Mouse (Mus musculus) urinary bladder, postnatal 4 days (tissue): Measurements from ENCODE around the gene Txlnb.
"Not testable (repeated sequence)": the region's sequence is repeated elsewhere in the genome, so short reads cannot be mapped to it uniquely, and the experiment has no call there.

Source experiments
- DNase-seq, 2 experiments: peaks; one replicate each; pipeline ENCODE4 v3.0.0; 2021 to 2022; ENCODE audit warnings: low spot score in 2 of 2

The Txlnb gene

DNA sequence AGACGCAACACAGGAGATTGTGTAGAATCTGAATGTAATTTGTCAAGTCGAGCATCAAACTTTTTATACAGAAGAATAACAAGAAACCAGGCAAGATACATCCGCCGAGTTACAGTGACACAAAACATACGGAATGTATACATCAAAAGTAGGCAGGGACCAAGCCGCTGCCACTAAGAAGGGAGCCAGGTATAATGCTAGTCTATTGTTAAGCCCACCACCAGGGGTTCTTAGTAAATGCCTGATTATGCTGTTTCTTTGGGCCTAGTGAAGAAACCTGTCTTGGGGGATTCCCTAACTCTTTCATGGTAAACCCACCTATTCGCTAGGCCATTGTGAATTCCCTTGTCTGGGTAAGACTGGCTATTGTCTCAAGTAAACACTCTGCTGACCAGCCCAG is 24.4 kb downstream of the Txlnb start:
- not testable (repeated sequence) for DNase-seq

DNA sequence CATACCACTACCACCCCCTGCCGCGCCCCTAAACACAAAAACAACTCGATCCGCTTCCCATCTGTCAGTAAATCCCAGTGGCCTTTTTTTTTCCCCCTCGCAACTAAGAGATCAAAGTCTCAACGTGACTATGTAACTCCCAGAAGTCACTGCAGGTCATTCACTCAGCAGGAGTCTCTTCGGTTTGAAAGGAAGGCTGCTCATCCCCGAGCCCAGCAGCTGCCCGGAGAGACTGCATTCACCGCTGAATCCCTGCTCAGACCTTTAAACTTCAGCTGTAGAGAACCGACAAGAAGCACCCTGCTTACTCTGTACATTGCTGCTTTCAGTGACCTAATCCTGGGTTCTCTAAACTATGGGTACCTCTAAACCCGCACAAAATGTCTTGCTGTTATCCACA is 31.4 kb downstream of the Txlnb start:
- DNase-seq = no peak

DNA sequence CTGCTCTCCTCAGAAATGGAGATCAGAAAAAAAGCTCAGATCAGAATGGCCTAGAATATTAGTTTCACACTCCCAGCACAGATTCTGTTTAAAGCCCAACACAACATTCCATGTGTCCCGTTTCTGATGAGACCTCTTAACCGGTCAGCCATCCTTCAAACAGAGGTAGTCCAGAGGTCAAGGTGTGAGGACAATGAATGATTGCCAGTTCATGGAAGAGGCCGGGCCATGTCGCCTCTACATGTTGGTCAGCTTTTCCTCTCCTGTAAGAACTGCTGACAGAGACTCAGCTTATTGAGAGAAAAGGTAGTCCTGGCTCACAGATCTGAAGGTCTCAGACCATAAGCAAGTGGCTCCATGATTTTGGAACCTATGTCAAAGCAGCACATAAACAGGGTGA is 33.2 kb downstream of the Txlnb start:
- DNase-seq = no peak

DNA sequence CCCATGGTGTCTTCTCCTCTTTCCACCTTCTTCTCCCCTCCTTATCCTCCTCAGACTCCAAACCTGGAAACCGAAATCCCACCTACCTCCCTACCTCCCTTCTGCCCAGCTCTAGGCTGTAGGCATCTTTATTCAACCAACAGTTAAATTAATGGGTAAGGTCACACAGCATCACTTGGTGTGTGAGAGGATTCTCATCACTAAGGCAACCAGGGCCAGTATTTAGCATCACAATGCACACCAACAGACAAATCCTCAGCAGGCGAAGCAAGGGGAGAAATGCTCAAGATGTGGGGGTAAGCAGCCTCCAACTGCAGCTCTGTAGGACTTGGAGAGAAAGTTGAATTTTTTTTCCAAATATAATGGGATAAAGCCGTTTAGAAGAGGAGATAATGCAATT is 35.0 kb downstream of the Txlnb start:
- DNase-seq = no peak

DNA sequence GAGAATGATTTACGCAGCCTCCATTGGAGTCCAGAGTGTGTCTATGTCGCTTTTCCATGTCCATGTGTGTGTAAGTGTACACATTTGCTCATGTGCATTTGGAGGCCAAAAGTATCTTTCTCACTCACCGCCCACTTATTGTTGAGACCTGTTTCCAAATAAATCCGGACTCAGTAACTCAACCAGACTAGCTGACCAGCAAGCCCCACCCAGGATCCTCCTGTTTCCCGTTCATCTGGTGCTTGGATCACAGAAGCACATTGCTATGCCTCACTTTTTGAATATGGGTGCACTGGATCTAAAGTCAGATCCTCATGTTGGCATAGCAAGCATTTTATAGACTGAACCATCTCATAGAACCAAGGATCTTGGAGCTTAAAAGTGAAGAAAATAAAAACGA is 39.0 kb downstream of the Txlnb start:
- DNase-seq = no peak

DNA sequence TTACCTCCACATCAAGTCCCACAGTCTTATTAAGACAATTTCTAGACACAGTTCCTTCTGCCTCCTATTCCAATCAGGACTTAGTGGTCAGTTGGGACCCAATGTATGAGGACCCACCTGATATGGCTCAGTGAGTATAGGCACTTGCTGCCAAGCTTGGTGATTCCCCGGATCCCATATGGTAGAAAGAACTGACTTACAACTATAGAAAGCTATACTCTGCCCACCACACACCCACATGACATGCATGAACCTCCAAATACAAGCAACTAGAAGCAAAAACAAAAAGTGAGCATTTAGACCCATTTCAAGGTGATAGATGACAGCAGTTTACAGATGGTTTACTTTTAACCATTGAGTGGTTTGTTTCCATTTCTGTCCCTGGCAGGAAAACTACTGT is 40.2 kb downstream of the Txlnb start:
- DNase-seq = no peak

DNA sequence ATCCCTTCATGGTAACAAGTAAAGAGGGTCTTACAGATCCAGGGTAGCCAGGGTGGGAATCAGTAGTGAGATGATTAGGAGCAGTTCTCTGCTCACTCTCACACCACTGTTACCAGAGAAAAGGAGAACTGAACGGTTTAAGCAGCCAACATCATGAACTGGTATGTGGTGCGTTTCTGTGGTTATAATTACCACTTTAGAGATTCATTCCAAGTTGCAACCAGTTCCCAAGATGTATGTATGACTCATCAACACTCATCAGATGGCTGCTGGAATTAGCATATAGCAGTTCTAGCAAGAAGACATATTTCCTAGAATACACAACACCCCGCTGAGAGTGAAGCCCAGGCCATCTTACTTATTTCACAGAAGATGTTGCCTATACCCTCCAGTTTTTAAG is 46.0 kb downstream of the Txlnb start:
- no peak for DNase-seq

DNA sequence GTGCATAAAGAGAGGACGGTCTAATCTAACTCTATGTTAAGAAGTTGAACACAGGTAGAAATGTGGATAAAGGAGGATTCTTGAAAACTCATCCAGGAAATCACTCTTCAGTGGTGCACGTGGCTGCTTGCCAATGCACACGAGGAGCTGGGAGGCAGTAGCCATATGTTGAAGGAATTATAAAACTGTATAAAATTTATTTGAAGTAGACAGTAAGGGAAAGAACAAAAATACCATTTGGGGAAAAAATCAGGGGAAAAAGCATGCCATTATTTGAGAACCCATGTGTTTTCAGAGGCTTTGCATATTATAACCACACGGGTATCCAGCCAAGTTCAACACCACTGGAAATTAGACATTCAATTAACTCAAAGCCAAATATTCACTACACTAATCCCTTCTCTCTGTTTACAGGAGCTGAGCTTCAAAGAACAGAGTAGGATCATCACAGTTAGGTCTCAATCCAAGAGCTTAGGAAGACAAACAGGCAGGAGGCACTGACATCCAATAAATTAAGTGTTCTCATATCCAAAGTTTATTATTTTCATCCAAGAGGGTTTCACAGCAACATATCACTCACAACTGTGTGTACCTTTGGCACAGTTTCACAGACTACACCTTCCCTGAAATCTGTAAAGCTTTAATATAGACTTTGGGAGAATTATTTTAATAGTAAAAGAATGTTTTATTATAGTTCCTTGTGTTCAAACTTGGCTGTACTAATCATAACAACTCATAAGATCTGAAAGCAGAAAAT is 48.9 kb downstream of the Txlnb start:
- no peak for DNase-seq

DNA sequence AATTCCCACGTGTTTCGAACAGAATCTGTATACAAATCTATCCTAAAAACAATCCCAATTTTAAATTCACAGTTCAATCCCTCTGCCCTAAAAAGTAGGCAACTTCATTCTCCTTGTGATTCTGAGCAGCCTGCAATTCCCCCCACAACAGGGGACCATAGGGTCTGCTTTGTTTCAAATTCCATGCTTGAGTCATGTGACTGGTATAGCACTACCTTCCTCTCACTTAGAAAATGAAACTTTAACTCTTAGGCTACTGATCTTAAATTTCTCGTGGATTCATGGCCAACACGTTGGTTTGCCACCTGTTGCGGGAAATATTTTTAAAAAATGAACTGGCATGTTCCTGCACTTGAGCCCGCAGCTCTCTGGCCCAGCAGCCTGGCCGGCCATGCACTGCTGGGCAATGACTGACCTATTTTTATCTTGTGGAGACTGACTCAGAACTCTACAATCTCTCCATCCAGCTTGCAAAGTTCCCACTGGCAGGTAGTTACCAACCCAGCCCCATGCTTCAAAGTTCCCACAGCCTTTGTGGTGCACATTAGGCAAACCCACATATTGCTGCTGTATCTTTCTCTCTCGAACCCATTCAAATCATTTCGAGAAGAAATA is 61.7 kb downstream of the Txlnb start:
- DNase-seq = no peak

DNA sequence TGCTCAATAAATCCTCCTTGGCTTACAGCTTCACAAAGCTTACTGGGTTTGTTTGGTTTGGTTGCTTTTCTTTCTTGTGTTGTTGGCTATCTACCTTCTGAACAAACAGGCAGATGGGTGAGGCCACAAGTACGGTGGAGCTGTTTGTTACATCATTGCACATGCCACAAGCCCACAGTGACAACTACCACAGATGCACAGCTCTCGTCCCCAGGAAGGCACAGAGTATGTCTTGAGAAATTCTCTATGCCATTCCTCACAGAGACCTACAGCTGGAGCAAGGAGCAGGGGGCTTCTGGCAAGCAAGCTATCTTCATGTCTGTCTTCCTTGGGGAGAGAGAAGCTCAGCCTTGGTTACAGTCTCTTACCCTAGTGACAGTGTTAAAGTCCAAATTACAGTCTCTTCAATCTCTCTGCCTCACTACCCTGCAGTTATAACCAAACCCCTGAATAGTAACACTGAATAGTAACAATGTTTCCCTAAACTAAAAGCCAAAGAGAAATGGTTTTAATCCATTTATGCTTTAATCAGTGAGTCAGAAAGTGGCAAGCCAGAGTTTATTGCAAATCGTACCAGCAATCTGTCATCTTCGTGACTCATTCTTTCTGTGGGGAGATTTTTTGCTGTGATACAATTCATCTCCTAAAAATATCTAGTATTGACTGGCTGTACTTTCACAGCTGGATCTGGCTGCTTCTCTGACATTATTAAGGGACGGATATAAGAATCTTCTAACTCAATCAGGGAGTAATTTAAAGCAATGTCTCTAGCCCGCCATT is 64.9 kb downstream of the Txlnb start:
- DNase-seq = no peak

DNA sequence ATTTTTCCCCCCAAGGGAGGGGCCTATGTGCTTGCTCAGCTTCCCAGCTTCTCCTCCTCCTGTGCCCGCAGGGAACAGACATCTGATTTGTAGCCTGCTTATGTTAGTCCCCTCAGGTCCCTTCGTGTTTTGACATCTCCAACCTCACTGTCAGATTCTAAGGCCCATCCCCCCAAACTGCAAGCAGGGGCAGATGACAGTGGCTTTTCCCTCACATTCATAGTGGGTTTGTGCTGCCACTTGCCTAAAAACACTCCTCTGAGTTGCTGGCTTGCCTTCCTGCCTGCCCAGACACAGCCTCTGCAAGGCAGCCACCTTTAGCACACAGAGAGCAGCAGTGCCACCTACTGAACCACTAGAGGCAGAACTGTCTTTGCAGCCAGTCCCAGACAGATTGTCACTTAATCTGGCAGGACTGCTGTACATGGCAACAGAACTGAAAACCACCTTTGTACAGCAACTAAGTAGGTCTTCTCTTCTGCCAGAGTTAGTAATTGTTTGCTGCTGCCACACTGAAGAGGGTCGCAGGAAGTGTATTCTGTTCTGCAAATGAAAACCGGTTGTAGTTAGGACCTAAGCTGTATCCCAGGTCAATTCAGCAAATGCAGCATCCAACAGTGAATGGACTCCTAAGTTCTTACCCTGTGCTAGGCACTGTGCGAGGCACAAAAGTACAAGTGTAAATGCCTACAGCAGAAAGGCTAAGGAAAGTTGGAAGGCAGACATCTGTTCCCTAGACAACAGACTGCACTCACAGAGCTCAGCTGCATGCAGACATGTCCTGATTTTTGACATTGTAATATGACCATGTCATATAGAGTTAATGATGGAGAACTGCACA is 74.0 kb downstream of the Txlnb start:
- DNase-seq = peak in 1 of 2 experiments; percentile 31

DNA sequence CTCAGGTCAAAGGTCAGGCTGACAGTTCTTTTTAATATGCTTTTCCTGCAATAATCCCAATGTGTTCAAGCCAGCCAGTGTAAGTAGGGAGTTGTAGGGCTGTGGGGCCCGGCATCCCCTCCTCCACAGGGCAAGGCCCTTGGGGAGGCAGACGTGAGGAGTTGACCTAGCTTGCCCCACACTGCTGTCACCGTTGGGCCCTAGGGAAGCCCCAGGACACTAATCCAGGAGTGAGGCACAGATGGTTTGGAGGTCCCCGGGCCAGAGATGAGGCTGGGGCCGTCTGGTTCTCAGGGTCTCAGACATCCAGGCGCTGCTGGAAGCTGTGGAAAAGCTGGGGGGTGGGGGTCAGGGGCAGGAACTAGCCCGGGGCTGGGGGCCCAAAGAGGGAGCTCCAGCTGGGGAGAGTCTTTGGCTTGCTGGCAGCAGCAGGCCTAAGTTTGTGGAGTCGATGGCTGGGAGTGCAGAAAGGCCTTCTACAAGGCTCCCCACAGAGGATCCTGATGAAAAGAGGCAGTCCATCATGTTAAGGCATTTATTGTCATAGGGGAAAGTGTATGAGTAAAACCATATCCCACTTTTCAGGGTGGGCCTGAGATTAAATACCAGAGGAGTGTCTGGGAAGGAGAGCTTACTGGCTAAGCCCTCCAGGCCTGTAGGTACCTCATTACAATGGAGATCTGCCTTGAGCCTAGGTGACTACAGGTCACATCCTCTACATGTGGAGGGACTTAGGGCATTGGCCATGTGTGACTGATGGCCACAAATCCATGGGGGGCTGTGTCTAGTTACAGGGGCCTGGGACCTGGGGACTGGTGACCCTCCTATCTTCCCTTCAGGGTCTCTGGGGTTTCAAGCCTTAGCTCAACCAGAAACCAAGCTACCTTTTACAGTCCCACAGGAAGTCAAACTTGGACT is 82.2 kb downstream of the Txlnb start:
- no peak for DNase-seq

DNA sequence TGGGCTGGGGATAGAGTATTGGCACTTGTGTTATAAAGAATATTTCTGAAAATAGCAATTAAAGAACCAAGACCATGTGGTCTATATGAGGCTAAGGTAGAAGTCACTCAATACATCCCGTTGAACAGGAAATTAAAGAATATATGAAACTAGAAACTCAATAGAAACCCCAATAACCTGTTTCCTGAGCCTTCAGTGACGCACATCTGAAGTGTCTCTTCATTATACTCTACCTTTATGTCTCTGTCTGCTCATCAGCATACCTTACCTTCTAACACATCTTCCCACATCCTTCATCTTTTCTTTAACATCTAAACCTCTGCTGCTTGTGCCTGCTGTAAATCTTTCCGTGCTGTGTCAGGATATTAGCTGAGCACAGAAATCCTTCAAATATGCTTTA is 84.0 kb downstream of the Txlnb start:
- DNase-seq = no peak

DNA sequence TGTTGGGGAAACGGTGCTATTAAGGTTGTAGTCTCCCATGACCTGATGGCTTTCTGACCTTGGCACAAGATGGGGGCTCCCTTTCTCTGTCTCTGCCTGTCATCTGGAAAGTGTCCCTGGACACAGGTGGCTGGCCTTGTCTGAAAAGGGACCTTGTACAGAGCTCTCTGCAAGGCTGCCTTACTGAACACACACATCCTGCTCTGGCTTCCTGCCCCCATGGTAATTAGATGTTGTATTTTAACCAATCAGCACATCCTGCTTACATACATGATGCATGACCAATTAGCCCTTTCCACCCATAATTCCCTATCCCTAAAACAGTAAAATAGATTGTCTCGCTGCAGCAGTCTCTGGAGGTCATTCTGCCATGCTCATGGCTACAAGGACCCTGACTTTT is 84.7 kb downstream of the Txlnb start:
- no peak for DNase-seq
